Mouse (Mus musculus) erythroid progenitor cell, adult 5-6 weeks (primary cell): Measurements from ENCODE around the gene Fbxl3. TPM values are rescaled to one million over a fixed set of nuclear protein-coding genes. Genes with fewer than 3 reads are reported as not detected.

Experiments
- ATAC-seq: replicated peaks from 2 replicates; pipeline ENCODE4 v1.8.0; 2016; ENCODE audit warnings: moderate number of reproducible peaks, mild to moderate bottlenecking, moderate TSS enrichment, inconsistent platforms; ENCODE audit not compliant: poor library complexity, low FRiP score, severe bottlenecking
- total RNA-seq, 2 experiments: library from RNA; stranded (forward) in 1 of 2; stranded (reverse) in 1 of 2; fragments of 150-400 nt in 1 of 2; fragments of 186-747, 209-891 nt in 1 of 2; gene quantifications; 2 replicates each; pipeline versions ENCODE4 v1.2.3 to v1.2.4; 2015 to 2017; ENCODE audit warnings: low replicate concordance in 2 of 2

Fbxl3 gene
- total RNA-seq (2015; ENCODE audit: low replicate concordance) (36.9 and 41.8 TPM in 2 replicates), total RNA-seq (2017; ENCODE audit: low replicate concordance) (65.7 and 103 TPM in 2 replicates)

- peak; percentile 94 for ATAC-seq
Measured at GRCm38 (mm10) chr14:103099238-103099933, at the start of gene Fbxl3. Gene Fbxl3 (minus strand): TSS chr14:103099566.

GRCm38 (mm10) chr14:103131991-103132390, 32.6 kb upstream of the Fbxl3 start:
- ATAC-seq: peak; percentile 72; the same call in 1 of the 2 replicates

- no peak for ATAC-seq
Measured at GRCm38 (mm10) chr14:103125756-103126155, 26.4 kb upstream of the Fbxl3 start.

- ATAC-seq: peak; percentile 69
Measured at GRCm38 (mm10) chr14:103114994-103115670, 15.8 kb upstream of the Fbxl3 start.

GRCm38 (mm10) chr14:103112606-103113363, 13.4 kb upstream of the Fbxl3 start:
- ATAC-seq: no peak

GRCm38 (mm10) chr14:103109971-103110370, 10.6 kb upstream of the Fbxl3 start:
- ATAC-seq: no peak

GRCm38 (mm10) chr14:103106301-103106700, 6.9 kb upstream of the Fbxl3 start:
- no peak for ATAC-seq

- ATAC-seq: no peak
Measured at GRCm38 (mm10) chr14:103102731-103103335, 3.5 kb upstream of the Fbxl3 start.

GRCm38 (mm10) chr14:103102246-103102645, 2.9 kb upstream of the Fbxl3 start:
- no peak for ATAC-seq

GRCm38 (mm10) chr14:103101171-103101570, 1.8 kb upstream of the Fbxl3 start:
- no peak for ATAC-seq

- ATAC-seq: no peak
Measured at GRCm38 (mm10) chr14:103100296-103100695, 930 bp upstream of the Fbxl3 start.

GRCm38 (mm10) chr14:103098587-103099235, 655 bp downstream of the Fbxl3 start:
- ATAC-seq: peak; percentile 80

- ATAC-seq: no peak
Measured at GRCm38 (mm10) chr14:103098213-103098586, 1.2 kb downstream of the Fbxl3 start.

GRCm38 (mm10) chr14:103096621-103097020, 2.7 kb downstream of the Fbxl3 start:
- ATAC-seq: no peak

GRCm38 (mm10) chr14:103095826-103096225, 3.5 kb downstream of the Fbxl3 start:
- no peak for ATAC-seq

GRCm38 (mm10) chr14:103095036-103095435, 4.3 kb downstream of the Fbxl3 start:
- no peak for ATAC-seq

- no peak for ATAC-seq
Measured at GRCm38 (mm10) chr14:103093670-103094069, 5.7 kb downstream of the Fbxl3 start.

GRCm38 (mm10) chr14:103093236-103093635, 6.1 kb downstream of the Fbxl3 start:
- ATAC-seq: no peak

GRCm38 (mm10) chr14:103088624-103089023, 10.7 kb downstream of the Fbxl3 start:
- ATAC-seq: peak; percentile 51

GRCm38 (mm10) chr14:103087846-103088245, 11.5 kb downstream of the Fbxl3 start:
- ATAC-seq: no peak
